Mouse (Mus musculus) neural tube, embryonic 15.5 days (tissue): ENCODE measurements at regions not wholly inside any gene's neighbourhood (a gene's known extent, or its start where the extent isn't known, plus 50 kb on each side); places are given as distances from the start of the nearest gene placed in this dataset.

Source experiments
- ATAC-seq: fragments of 200-750 bp; cut with Nextera tagmentation; 2 replicates; pipeline ENCODE4 v1.8.0; 2017; ENCODE audit warnings: mild to moderate bottlenecking, moderate TSS enrichment, moderate library complexity; ENCODE audit not compliant: low FRiP score
- H3K27ac ChIP-seq: fragments of 300-500 bp; sonication (generic); replicated peaks from 2 replicates; pipeline ENCODE4 v1.5.1; 2015; ENCODE audit warnings: mild to moderate bottlenecking, inconsistent platforms
- H3K27me3 ChIP-seq: fragments of 300-500 bp; sonication (generic); replicated peaks from 2 replicates; pipeline ENCODE4 v1.6.1; 2015; ENCODE audit warnings: inconsistent platforms
- H3K36me3 ChIP-seq: fragments of 300-500 bp; sonication (generic); 2 replicates; pipeline ENCODE4 v1.6.1; 2015; ENCODE audit warnings: inconsistent platforms
- H3K4me1 ChIP-seq: fragments of 300-500 bp; sonication (generic); 2 replicates; pipeline ENCODE4 v1.6.1; 2015; ENCODE audit warnings: inconsistent platforms
- H3K4me2 ChIP-seq: fragments of 300-500 bp; sonication (generic); 2 replicates; pipeline ENCODE4 v1.6.1; 2015; ENCODE audit warnings: inconsistent platforms, mild to moderate bottlenecking, moderate library complexity
- H3K4me3 ChIP-seq: fragments of 300-500 bp; sonication (generic); replicated peaks from 2 replicates; pipeline ENCODE4 v1.5.1; 2015; ENCODE audit warnings: mild to moderate bottlenecking, inconsistent platforms
- H3K9ac ChIP-seq: fragments of 300-500 bp; sonication (generic); replicated peaks from 2 replicates; pipeline ENCODE4 v1.6.1; 2015; ENCODE audit warnings: mild to moderate bottlenecking, inconsistent platforms
- H3K9me3 ChIP-seq: fragments of 300-500 bp; sonication (generic); replicated peaks from 2 replicates; pipeline ENCODE4 v1.6.1; 2016; ENCODE audit warnings: inconsistent platforms
- WGBS: fragments of 180-500 bp; shearing (Covaris S2); methylation state at CpG from one replicate; pipeline ENCODE4 v1.1.7; 2015; ENCODE audit warnings: mixed read lengths; 5-methylcytosine and 5-hydroxymethylcytosine counted together

GRCm38 (mm10) chr15:67313648-67314047 is 812.9 kb upstream of the Lrrc6 start:
- no peaks in the 10 kb centered on the region for H3K9me3 ChIP-seq

GRCm38 (mm10) chr15:67305681-67306080 is 805.0 kb upstream of the Lrrc6 start:
- no peaks in the 10 kb centered on the region for H3K4me1 ChIP-seq
- H3K4me2 ChIP-seq, result no peak overlapping the region
- no peaks in the 10 kb centered on the region for H3K27me3 ChIP-seq
- H3K4me3 ChIP-seq, result no peak overlapping the region
- H3K27ac ChIP-seq, result no peak overlapping the region
- H3K9me3 ChIP-seq, result no peaks in the 10 kb centered on the region
- no peak for ATAC-seq
- H3K9ac ChIP-seq, result no peak overlapping the region
- H3K36me3 ChIP-seq, result no peaks in the 10 kb centered on the region
- WGBS, result 45% methylated on average over 1 of the region's 1 CpGs

More at GRCm38 (mm10) chr15:67313648-67314047, 812.9 kb upstream of the Lrrc6 start:
- Histone ChIP-seq H3K9ac (no peak overlapping the region), H3K4me3 (no peak overlapping the region), H3K4me1 (no peaks in the 10 kb centered on the region), H3K27ac (no peak overlapping the region), H3K36me3 (no peaks in the 10 kb centered on the region), H3K4me2 (no peak overlapping the region), H3K27me3 (no peaks in the 10 kb centered on the region)
- ATAC-seq, result no peak

- H3K9me3 ChIP-seq, result no peaks in the 10 kb centered on the region
- no peak overlapping the region for H3K27ac ChIP-seq
- no peak for ATAC-seq
- H3K9ac ChIP-seq, result no peak overlapping the region
- no peaks in the 10 kb centered on the region for H3K4me1 ChIP-seq
- no peak overlapping the region for H3K4me3 ChIP-seq
- H3K4me2 ChIP-seq, result no peak overlapping the region
- no peaks in the 10 kb centered on the region for H3K27me3 ChIP-seq
- 78% methylated on average over 1 of the region's 1 CpGs for WGBS
- no peaks in the 10 kb centered on the region for H3K36me3 ChIP-seq
Measured at GRCm38 (mm10) chr15:67303804-67304203, 803.1 kb upstream of the Lrrc6 start.

GRCm38 (mm10) chr15:67301871-67302363 is 801.2 kb upstream of the Lrrc6 start:
- H3K9ac ChIP-seq, result no peak overlapping the region
- H3K36me3 ChIP-seq, result no peaks in the 10 kb centered on the region
- H3K27ac ChIP-seq, result no peak overlapping the region
- WGBS, result 81% methylated on average over 6 of the region's 6 CpGs
- no peaks in the 10 kb centered on the region for H3K9me3 ChIP-seq
- no peak for ATAC-seq
- H3K27me3 ChIP-seq, result no peaks in the 10 kb centered on the region
- H3K4me3 ChIP-seq, result no peak overlapping the region
- H3K4me1 ChIP-seq, result no peaks in the 10 kb centered on the region
- H3K4me2 ChIP-seq, result no peak overlapping the region

GRCm38 (mm10) chr15:67301024-67301423 is 800.3 kb upstream of the Lrrc6 start:
- Histone ChIP-seq H3K9me3 (no peaks in the 10 kb centered on the region), H3K9ac (no peak overlapping the region), H3K4me3 (no peak overlapping the region), H3K4me1 (no peaks in the 10 kb centered on the region), H3K27me3 (no peaks in the 10 kb centered on the region), H3K4me2 (no peak overlapping the region), H3K27ac (no peak overlapping the region), H3K36me3 (no peaks in the 10 kb centered on the region)
- ATAC-seq, result no peak
- WGBS, result 76% methylated on average over 4 of the region's 4 CpGs

GRCm38 (mm10) chr15:67294797-67295196 is 794.1 kb upstream of the Lrrc6 start:
- no peak for ATAC-seq
- H3K27ac ChIP-seq, result no peak overlapping the region
- H3K27me3 ChIP-seq, result no peaks in the 10 kb centered on the region
- no peaks in the 10 kb centered on the region for H3K36me3 ChIP-seq
- H3K4me1 ChIP-seq, result no peaks in the 10 kb centered on the region
- no peak overlapping the region for H3K4me2 ChIP-seq
- H3K9ac ChIP-seq, result no peak overlapping the region
- no peaks in the 10 kb centered on the region for H3K9me3 ChIP-seq
- WGBS, result 95% methylated on average over 1 of the region's 1 CpGs
- no peak overlapping the region for H3K4me3 ChIP-seq

- H3K27ac ChIP-seq, result no peak overlapping the region
- ATAC-seq, result no peak
- H3K4me3 ChIP-seq, result no peak overlapping the region
- no peaks in the 10 kb centered on the region for H3K9me3 ChIP-seq
- no peak overlapping the region for H3K9ac ChIP-seq
- no peaks in the 10 kb centered on the region for H3K27me3 ChIP-seq
- no peaks in the 10 kb centered on the region for H3K36me3 ChIP-seq
- no peaks in the 10 kb centered on the region for H3K4me1 ChIP-seq
- H3K4me2 ChIP-seq, result no peak overlapping the region
- 75% methylated on average over 4 of the region's 4 CpGs for WGBS
Measured at GRCm38 (mm10) chr15:67289749-67290148, 789.0 kb upstream of the Lrrc6 start.

- no peaks in the 10 kb centered on the region for H3K4me1 ChIP-seq
- H3K27me3 ChIP-seq, result no peaks in the 10 kb centered on the region
- no peaks in the 10 kb centered on the region for H3K9me3 ChIP-seq
- 31% methylated on average over 4 of the region's 4 CpGs for WGBS
- no peak overlapping the region for H3K27ac ChIP-seq
- no peak for ATAC-seq
- no peak overlapping the region for H3K4me3 ChIP-seq
- no peaks in the 10 kb centered on the region for H3K36me3 ChIP-seq
- H3K4me2 ChIP-seq, result no peak overlapping the region
- H3K9ac ChIP-seq, result no peak overlapping the region
Measured at GRCm38 (mm10) chr15:67284941-67285340, 784.2 kb upstream of the Lrrc6 start.

GRCm38 (mm10) chr15:67283275-67283972 is 782.7 kb upstream of the Lrrc6 start:
- ATAC-seq, result no peak

GRCm38 (mm10) chr15:67278869-67279268 is 778.2 kb upstream of the Lrrc6 start:
- ATAC-seq, result no peak
- WGBS, result 87% methylated on average over 1 of the region's 1 CpGs
- H3K36me3 ChIP-seq, result no peaks in the 10 kb centered on the region

More at GRCm38 (mm10) chr15:67283275-67283972, 782.7 kb upstream of the Lrrc6 start:
- Histone ChIP-seq H3K4me1 (no peaks in the 10 kb centered on the region), H3K9ac (no peak overlapping the region), H3K36me3 (no peaks in the 10 kb centered on the region), H3K4me2 (no peak overlapping the region), H3K27me3 (no peaks in the 10 kb centered on the region), H3K27ac (no peak overlapping the region), H3K4me3 (no peak overlapping the region), H3K9me3 (no peaks in the 10 kb centered on the region)
- 82% methylated on average over 3 of the region's 3 CpGs for WGBS

GRCm38 (mm10) chr15:67275058-67275457 is 774.3 kb upstream of the Lrrc6 start:
- H3K4me2 ChIP-seq, result no peak overlapping the region
- no peaks in the 10 kb centered on the region for H3K36me3 ChIP-seq
- H3K9ac ChIP-seq, result no peak overlapping the region
- H3K9me3 ChIP-seq, result no peaks in the 10 kb centered on the region
- H3K4me3 ChIP-seq, result no peak overlapping the region
- no peaks in the 10 kb centered on the region for H3K4me1 ChIP-seq
- H3K27me3 ChIP-seq, result no peaks in the 10 kb centered on the region
- no peak for ATAC-seq
- H3K27ac ChIP-seq, result no peak overlapping the region

More at GRCm38 (mm10) chr15:67278869-67279268, 778.2 kb upstream of the Lrrc6 start:
- H3K9ac ChIP-seq, result no peak overlapping the region
- no peak overlapping the region for H3K27ac ChIP-seq
- H3K4me1 ChIP-seq, result no peaks in the 10 kb centered on the region
- H3K4me3 ChIP-seq, result no peak overlapping the region
- H3K9me3 ChIP-seq, result no peaks in the 10 kb centered on the region
- H3K27me3 ChIP-seq, result no peaks in the 10 kb centered on the region
- H3K4me2 ChIP-seq, result no peak overlapping the region

- Histone ChIP-seq H3K9me3 (no peaks in the 10 kb centered on the region), H3K36me3 (no peaks in the 10 kb centered on the region), H3K4me2 (no peak overlapping the region), H3K4me3 (no peak overlapping the region), H3K4me1 (no peaks in the 10 kb centered on the region), H3K27me3 (no peaks in the 10 kb centered on the region), H3K9ac (no peak overlapping the region), H3K27ac (no peak overlapping the region)
- 92% methylated on average over 2 of the region's 2 CpGs for WGBS
- no peak for ATAC-seq
Measured at GRCm38 (mm10) chr15:67272397-67272796, 771.7 kb upstream of the Lrrc6 start.
